In genomic region chr10:43002721-43003465, GRCm38 (mm10) we compare ENCODE assay signal across 8 mouse cellular contexts.
DNase-seq lines count a peak whose midpoint lies in the region; ATAC-seq lines count a peak whose summit lies in the region.

No protein-coding gene starts in this region.

- intact Hi-C loops in left cerebral cortex, postnatal 10 days (cut with DNase I): no loop called here

- H3K9me3 ChIP-seq in forebrain, embryonic 14.5 days (replicated peaks; ENCODE audit: control insufficient read depth, low read length): no peaks in the 10 kb centered on the region
- no peaks in the 10 kb centered on the region for H3K9me3 ChIP-seq in liver, embryonic 13.5 days (replicated peaks)

- peak overlapping the region; percentile 34 for H3K4me2 ChIP-seq in forebrain, embryonic 14.5 days (ENCODE audit: low read length)
- peak overlapping the region; percentile 58 for H3K4me2 ChIP-seq in liver, embryonic 13.5 days

- no peak overlapping the region for H3K9ac ChIP-seq in forebrain, embryonic 14.5 days (ENCODE audit: low read length)
- no peak overlapping the region for H3K9ac ChIP-seq in liver, embryonic 13.5 days

- no peak overlapping the region for H3K4me3 ChIP-seq in forebrain, embryonic 14.5 days (ENCODE audit: low read depth, low read length)
- H3K4me3 ChIP-seq in liver, embryonic 13.5 days (replicated peaks): peak overlapping the region; percentile 44

- no peak overlapping the region for H3K27ac ChIP-seq in forebrain, embryonic 14.5 days (ENCODE audit: low read depth, low read length)
- H3K27ac ChIP-seq in liver, embryonic 13.5 days: no peak overlapping the region

- peaks cover 7% of the 10 kb centered on the region; the same call in 1 of the 2 replicates for H3K4me1 ChIP-seq in forebrain, embryonic 14.5 days (ENCODE audit: control insufficient read depth, insufficient read depth, low read length)
- peaks cover 4% of the 10 kb centered on the region; the same call in 1 of the 2 replicates for H3K4me1 ChIP-seq in liver, embryonic 13.5 days (replicated peaks)

- 14% methylated on average over 25 of the region's 25 CpGs for WGBS in forebrain, embryonic 14.5 days
- 10% methylated on average over 25 of the region's 25 CpGs for WGBS in liver, embryonic 13.5 days (ENCODE audit: insufficient replicate concordance)

- H3K27me3 ChIP-seq in forebrain, embryonic 14.5 days (replicated peaks; ENCODE audit: control insufficient read depth, insufficient read depth, low read length): no peaks in the 10 kb centered on the region
- H3K27me3 ChIP-seq in liver, embryonic 13.5 days: peaks cover 24% of the 10 kb centered on the region

- H3K36me3 ChIP-seq in forebrain, embryonic 14.5 days (ENCODE audit: control insufficient read depth, insufficient read depth, low read length): 0 out of 2 replicates have a peak, but pooled peaks cover 2% of the 10 kb centered on the region
- no peaks in the 10 kb centered on the region for H3K36me3 ChIP-seq in liver, embryonic 13.5 days

- no peak for ATAC-seq in forebrain, embryonic 14.5 days
- ATAC-seq in liver, embryonic 13.5 days (ENCODE audit: low read depth): no peak
- no peak for ATAC-seq in megakaryocyte-erythroid progenitor cell, adult 5-6 weeks (replicated peaks; ENCODE audit: low FRiP score, low TSS enrichment, poor library complexity, severe bottlenecking)

- peak; percentile 89 for DNase-seq in heart, adult 11 months
- no peak for DNase-seq in heart, postnatal 4 days
- peak; percentile 8 for DNase-seq in 3T3-L1 (ENCODE audit: low read depth, low spot score)
- DNase-seq in forebrain, embryonic 14.5 days (ENCODE audit: low spot score): no peak
- no peak for DNase-seq in liver, embryonic 13.5 days
- no peak for DNase-seq in left cerebral cortex, postnatal 10 days (ENCODE audit: extremely low spot score in 1 of 2, low spot score in 2 of 2)
- no peak for DNase-seq in layer of hippocampus, adult 9-10 months (ENCODE audit: low spot score)

Comparison
In these comparisons a context has a peak if more than half of its experiments do, and no peak if none do; other contexts are left out.
1. DNase-seq: peak in heart, adult 11 months (single experiment) and 3T3-L1 (single experiment); none in heart, postnatal 4 days (single experiment), forebrain, embryonic 14.5 days (single experiment), liver, embryonic 13.5 days (single experiment), left cerebral cortex, postnatal 10 days (0 of 2) and layer of hippocampus, adult 9-10 months (single experiment).